Mouse (Mus musculus): ENCODE measurements around the gene Rasgrp3. TPM values are rescaled to one million over a fixed set of nuclear protein-coding genes. Genes with fewer than 3 reads are reported as not detected.

Gene Rasgrp3
- total RNA-seq, 1 experiment: 0.85 TPM

DNA sequence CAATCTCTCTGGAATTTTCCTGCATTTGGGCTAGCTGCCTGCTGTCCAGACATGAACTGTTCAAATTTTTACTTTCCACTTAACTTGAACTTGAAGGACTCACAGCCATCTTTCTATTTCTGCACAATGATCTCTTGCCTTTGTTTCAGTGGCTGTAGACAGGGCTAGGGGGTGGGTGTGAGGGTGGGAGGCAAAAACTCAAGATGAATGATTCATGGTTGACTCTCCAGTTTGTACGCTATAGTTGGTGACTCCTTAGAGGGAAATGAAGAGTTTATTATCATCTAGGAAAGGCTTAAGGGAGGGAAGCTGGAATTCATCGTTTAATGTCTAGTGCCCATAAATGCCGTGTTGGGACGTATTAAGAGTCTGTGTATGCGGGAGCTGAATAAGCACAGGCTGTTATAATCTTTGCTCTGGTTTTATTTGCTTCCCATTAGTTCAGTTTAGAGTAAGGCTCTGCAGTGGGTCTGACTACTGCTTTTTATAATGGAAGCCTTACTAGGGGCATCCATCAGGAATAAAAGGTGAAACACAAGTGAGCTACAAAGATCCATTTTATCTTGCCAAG is 5.6 kb downstream of the Rasgrp3 start:
- Histone ChIP-seq H3K36me3 (ENCODE audit: control insufficient read depth, insufficient read depth, low read length, poor library complexity, severe bottlenecking) (no peaks in the 10 kb centered on the region), H3K27ac (ENCODE audit: insufficient read depth, low read depth, low read length, poor library complexity, severe bottlenecking) (no peak overlapping the region), H3K9ac (ENCODE audit: insufficient read depth, low read depth, low read length, poor library complexity, severe bottlenecking) (no peak overlapping the region), H3K4me1 (ENCODE audit: control insufficient read depth in 2 of 2, insufficient read depth in 2 of 2, low read length in 2 of 2, poor library complexity in 1 of 2) (no peaks in the 10 kb centered on the region), H3K4me3 (ENCODE audit: insufficient read depth in 1 of 2, low read depth in 1 of 2, low read length in 2 of 2, poor library complexity in 1 of 2, severe bottlenecking in 1 of 2) (no peak overlapping the region), H3K9me3 (ENCODE audit: control insufficient read depth, insufficient read depth, low read depth, low read length) (no peaks in the 10 kb centered on the region)
- DNase-seq (ENCODE audit: low read depth, low spot score): no peak
- TF ChIP-seq ZC3H11A (IDR thresholded peaks at IDR 0.05; ENCODE audit: borderline replicate concordance, low read depth, low read length) (no peak), MAFK (IDR thresholded peaks at IDR 0.05; ENCODE audit: insufficient read depth, low read depth, low read length) (no peak), CHD2 (IDR thresholded peaks at IDR 0.05; ENCODE audit: low read depth, low read length) (no peak), ZNF384 (IDR thresholded peaks at IDR 0.05; ENCODE audit: low read depth, low read length) (no peak), HCFC1 (IDR thresholded peaks at IDR 0.05; ENCODE audit: borderline replicate concordance, insufficient read depth, low read length) (no peak)
- in situ Hi-C loops (cut with MboI; ENCODE audit: low sequenced_read_pairs in 2 of 2, unreplicated experiment in 2 of 2): no loop called here

DNA sequence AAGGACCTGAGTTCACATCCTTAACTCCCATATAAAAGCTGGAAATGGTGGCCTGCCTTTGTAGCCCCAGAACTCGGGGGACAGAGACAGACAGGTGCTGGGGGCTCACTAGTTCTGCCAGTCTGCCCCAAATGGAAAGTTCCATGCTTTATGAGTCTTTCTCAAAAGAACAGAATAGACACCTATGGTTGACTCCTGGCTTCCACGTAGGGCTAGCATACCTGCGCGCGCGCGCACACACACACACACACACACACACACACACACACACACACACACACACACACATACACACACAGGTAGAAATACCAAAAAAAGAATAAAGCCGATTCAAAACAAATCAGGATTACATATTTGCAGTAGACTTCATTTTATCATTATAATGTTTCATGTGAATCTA is 6.7 kb downstream of the Rasgrp3 start:
- H3K27ac ChIP-seq (ENCODE audit: insufficient read depth, low read depth, low read length, poor library complexity, severe bottlenecking): no peak overlapping the region
- H3K4me1 ChIP-seq (ENCODE audit: control insufficient read depth in 2 of 2, insufficient read depth in 2 of 2, low read length in 2 of 2, poor library complexity in 1 of 2): no peaks in the 10 kb centered on the region
- H3K36me3 ChIP-seq (ENCODE audit: control insufficient read depth, insufficient read depth, low read length, poor library complexity, severe bottlenecking): no peaks in the 10 kb centered on the region
- TF ChIP-seq ZNF384 (IDR thresholded peaks at IDR 0.05; ENCODE audit: low read depth, low read length) (no peak), MAFK (IDR thresholded peaks at IDR 0.05; ENCODE audit: insufficient read depth, low read depth, low read length) (no peak), ZC3H11A (IDR thresholded peaks at IDR 0.05; ENCODE audit: borderline replicate concordance, low read depth, low read length) (no peak), HCFC1 (IDR thresholded peaks at IDR 0.05; ENCODE audit: borderline replicate concordance, insufficient read depth, low read length) (no peak), CHD2 (IDR thresholded peaks at IDR 0.05; ENCODE audit: low read depth, low read length) (no peak)
- no peak for DNase-seq (ENCODE audit: low read depth, low spot score)
- H3K4me3 ChIP-seq (ENCODE audit: insufficient read depth in 1 of 2, low read depth in 1 of 2, low read length in 2 of 2, poor library complexity in 1 of 2, severe bottlenecking in 1 of 2): no peak overlapping the region
- H3K9me3 ChIP-seq (ENCODE audit: control insufficient read depth, insufficient read depth, low read depth, low read length): no peaks in the 10 kb centered on the region
- H3K9ac ChIP-seq (ENCODE audit: insufficient read depth, low read depth, low read length, poor library complexity, severe bottlenecking): no peak overlapping the region
- in situ Hi-C loops (cut with MboI; ENCODE audit: low sequenced_read_pairs in 2 of 2, unreplicated experiment in 2 of 2): no loop called here

DNA sequence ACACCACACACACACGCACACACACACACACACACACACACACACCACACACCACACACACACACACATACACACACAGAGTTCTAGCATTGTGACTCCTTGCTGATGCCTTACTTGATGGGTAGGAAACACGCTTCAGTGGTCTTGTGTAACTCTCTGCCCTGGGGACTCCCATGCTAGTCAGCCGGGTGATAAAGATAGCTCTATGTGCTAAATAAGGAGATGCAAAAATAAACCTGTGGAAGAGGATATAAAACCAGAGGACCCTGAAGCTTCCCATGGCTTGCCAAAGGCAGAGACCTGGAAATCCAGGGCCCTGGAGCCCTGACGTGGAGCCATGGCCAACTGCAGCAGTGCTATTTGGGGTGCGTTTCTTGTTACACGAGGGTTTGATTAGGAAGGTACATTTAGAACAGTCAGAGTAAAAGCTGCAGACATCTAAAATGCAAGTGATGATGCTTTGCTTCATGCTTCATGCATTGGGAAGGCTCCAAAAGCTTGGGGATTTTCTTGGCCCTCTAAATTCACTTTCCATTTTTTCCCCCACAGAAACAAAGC is 7.4 kb downstream of the Rasgrp3 start:
- in situ Hi-C loops (cut with MboI; ENCODE audit: low sequenced_read_pairs in 2 of 2, unreplicated experiment in 2 of 2): no loop called here
- no peak overlapping the region for H3K9ac ChIP-seq (ENCODE audit: insufficient read depth, low read depth, low read length, poor library complexity, severe bottlenecking)

DNA sequence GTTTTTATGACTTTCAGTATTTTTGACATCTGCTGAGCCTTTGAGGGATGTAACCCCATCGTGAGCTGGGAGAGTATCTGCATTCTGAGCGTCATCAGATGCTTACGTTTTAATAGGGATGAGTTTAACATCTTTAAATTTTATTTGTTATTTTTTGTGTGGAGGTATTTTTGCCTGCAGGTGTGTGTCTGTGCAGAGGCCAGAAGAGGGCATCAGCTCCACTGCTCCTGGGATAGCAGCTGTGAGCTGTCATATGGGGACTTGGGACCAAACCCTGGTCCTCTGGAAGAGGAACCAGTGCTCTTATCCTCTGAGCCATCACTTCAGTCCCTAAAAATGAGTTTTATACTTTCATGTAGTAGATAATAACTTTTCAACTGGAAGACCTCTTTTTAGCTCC is 12.6 kb downstream of the Rasgrp3 start:
- H3K4me3 ChIP-seq (ENCODE audit: insufficient read depth in 1 of 2, low read depth in 1 of 2, low read length in 2 of 2, poor library complexity in 1 of 2, severe bottlenecking in 1 of 2): no peak overlapping the region
- DNase-seq (ENCODE audit: low read depth, low spot score): no peak
- no peak overlapping the region for H3K9ac ChIP-seq (ENCODE audit: insufficient read depth, low read depth, low read length, poor library complexity, severe bottlenecking)
- in situ Hi-C loops (cut with MboI; ENCODE audit: low sequenced_read_pairs in 2 of 2, unreplicated experiment in 2 of 2): no loop called here
- no peaks in the 10 kb centered on the region for H3K36me3 ChIP-seq (ENCODE audit: control insufficient read depth, insufficient read depth, low read length, poor library complexity, severe bottlenecking)
- TF ChIP-seq ZNF384 (IDR thresholded peaks at IDR 0.05; ENCODE audit: low read depth, low read length) (no peak), MAFK (IDR thresholded peaks at IDR 0.05; ENCODE audit: insufficient read depth, low read depth, low read length) (no peak), HCFC1 (IDR thresholded peaks at IDR 0.05; ENCODE audit: borderline replicate concordance, insufficient read depth, low read length) (no peak), CHD2 (IDR thresholded peaks at IDR 0.05; ENCODE audit: low read depth, low read length) (no peak), ZC3H11A (IDR thresholded peaks at IDR 0.05; ENCODE audit: borderline replicate concordance, low read depth, low read length) (no peak)
- H3K4me1 ChIP-seq (ENCODE audit: control insufficient read depth in 2 of 2, insufficient read depth in 2 of 2, low read length in 2 of 2, poor library complexity in 1 of 2): no peaks in the 10 kb centered on the region
- no peak overlapping the region for H3K27ac ChIP-seq (ENCODE audit: insufficient read depth, low read depth, low read length, poor library complexity, severe bottlenecking)
- H3K9me3 ChIP-seq (ENCODE audit: control insufficient read depth, insufficient read depth, low read depth, low read length): no peaks in the 10 kb centered on the region

More for the DNA sequence above, 7.4 kb downstream of the Rasgrp3 start:
- Histone ChIP-seq H3K9me3 (ENCODE audit: control insufficient read depth, insufficient read depth, low read depth, low read length) (no peaks in the 10 kb centered on the region), H3K27ac (ENCODE audit: insufficient read depth, low read depth, low read length, poor library complexity, severe bottlenecking) (no peak overlapping the region), H3K4me3 (ENCODE audit: insufficient read depth in 1 of 2, low read depth in 1 of 2, low read length in 2 of 2, poor library complexity in 1 of 2, severe bottlenecking in 1 of 2) (no peak overlapping the region), H3K36me3 (ENCODE audit: control insufficient read depth, insufficient read depth, low read length, poor library complexity, severe bottlenecking) (no peaks in the 10 kb centered on the region), H3K4me1 (ENCODE audit: control insufficient read depth in 2 of 2, insufficient read depth in 2 of 2, low read length in 2 of 2, poor library complexity in 1 of 2) (no peaks in the 10 kb centered on the region)
- TF ChIP-seq ZC3H11A (IDR thresholded peaks at IDR 0.05; ENCODE audit: borderline replicate concordance, low read depth, low read length) (no peak), CHD2 (IDR thresholded peaks at IDR 0.05; ENCODE audit: low read depth, low read length) (no peak), HCFC1 (IDR thresholded peaks at IDR 0.05; ENCODE audit: borderline replicate concordance, insufficient read depth, low read length) (no peak), ZNF384 (IDR thresholded peaks at IDR 0.05; ENCODE audit: low read depth, low read length) (no peak)
- no peak for DNase-seq (ENCODE audit: low read depth, low spot score)
